Mouse (Mus musculus) heart, embryonic 16.5 days (tissue): Measurements from ENCODE around the gene Larp4. TPM values are rescaled to one million over a fixed set of nuclear protein-coding genes. Genes with fewer than 3 reads are reported as not detected.
A peak's percentile ranks its signal among the peaks of the same experiment; 100 is the strongest.
"Not testable (repeated sequence)": the region's sequence is repeated elsewhere in the genome, so short reads cannot be mapped to it uniquely, and the experiment has no call there.

Experiments used
- ATAC-seq: fragments of 200-750 bp; cut with Nextera tagmentation; replicated peaks from 2 replicates; pipeline ENCODE4 v1.8.0; 2017; ENCODE audit warnings: moderate number of reproducible peaks; ENCODE audit not compliant: insufficient read depth, low FRiP score; ENCODE audit errors: extremely low read depth
- H3K27ac ChIP-seq: fragments of 300-500 bp; sonication (generic); 2 replicates; pipeline ENCODE4 v1.5.1; 2014; ENCODE audit warnings: mild to moderate bottlenecking, low read length, control low read depth, moderate library complexity
- H3K27me3 ChIP-seq: fragments of 300-500 bp; sonication (generic); 2 replicates; pipeline ENCODE4 v1.6.1; 2014; ENCODE audit warnings: low read length, mixed read lengths; ENCODE audit not compliant: control insufficient read depth, insufficient read depth
- H3K36me3 ChIP-seq: fragments of 300-500 bp; sonication (generic); 2 replicates; pipeline ENCODE4 v1.6.1; 2014; ENCODE audit not compliant: control insufficient read depth, insufficient read depth
- H3K4me1 ChIP-seq: fragments of 300-500 bp; sonication (generic); 2 replicates; pipeline ENCODE4 v1.6.1; 2014; ENCODE audit warnings: low read length, mixed read lengths; ENCODE audit not compliant: control insufficient read depth, insufficient read depth
- H3K4me2 ChIP-seq: fragments of 300-500 bp; sonication (generic); 2 replicates; pipeline ENCODE4 v1.6.1; 2014; ENCODE audit warnings: low read depth, mild to moderate bottlenecking, control low read depth, low read length
- H3K4me3 ChIP-seq: fragments of 300-500 bp; sonication (generic); 2 replicates; pipeline ENCODE4 v1.5.1; 2014; ENCODE audit warnings: mild to moderate bottlenecking, control low read depth, low read length
- H3K9ac ChIP-seq: fragments of 300-500 bp; sonication (generic); 2 replicates; pipeline ENCODE4 v1.6.1; 2014; ENCODE audit warnings: low read length, control low read depth
- H3K9me3 ChIP-seq: fragments of 300-500 bp; sonication (generic); replicated peaks from 2 replicates; pipeline ENCODE4 v1.6.1; 2016; ENCODE audit warnings: low read length; ENCODE audit not compliant: control insufficient read depth
- WGBS: fragments of 180-500 bp; shearing (Covaris S2); extraction: QIAGEN DNeasy Blood & Tissue Kit; methylation state at CpG from one replicate; pipeline ENCODE4 v1.1.7; 2014; 5-methylcytosine and 5-hydroxymethylcytosine counted together
- polyA plus RNA-seq: library from polyadenylated mRNA; unstranded; fragments of >200 nt; fragmentation: Nextera tagmentation; extraction: Ambion mirVana; gene quantifications from 2 replicates; pipeline ENCODE4 v1.2.1, GENCODE M21; 2015

Gene Larp4
- polyA plus RNA-seq, 1 experiment from 2014 or later = 28.9 TPM

GRCm38 (mm10) chr15:99966961-99967360, 2.9 kb upstream of the Larp4 start, which contains the start of gene Fam186a:
TSS of gene Fam186a (minus strand) at chr15:99967061.
- Histone ChIP-seq H3K27me3 (no peaks in the 10 kb centered on the region), H3K27ac (no peak within 1 kb of the TSS), H3K4me1 (no peaks in the 10 kb centered on the region), H3K36me3 (no peaks in the 10 kb centered on the region), H3K9me3 (no peaks in the 10 kb centered on the region), H3K9ac (no peak within 1 kb of the TSS), H3K4me3 (no peak within 1 kb of the TSS), H3K4me2 (no peak within 1 kb of the TSS)
- ATAC-seq = no peak
- WGBS = 73% methylated on average over 4 of the region's 4 CpGs

GRCm38 (mm10) chr15:99970606-99971005, 741 bp downstream of the Larp4 start:
- Histone ChIP-seq H3K4me2 (no peak overlapping the region), H3K36me3 (no peaks in the 10 kb centered on the region), H3K9ac (no peak overlapping the region), H3K4me1 (peaks cover 2% of the 10 kb centered on the region; the same call in 1 of the 2 replicates), H3K9me3 (no peaks in the 10 kb centered on the region), H3K27me3 (no peaks in the 10 kb centered on the region), H3K4me3 (no peak overlapping the region), H3K27ac (peak overlapping the region; percentile 63)
- WGBS = 91% methylated on average over 1 of the region's 1 CpGs
- ATAC-seq = no peak

- Histone ChIP-seq H3K27me3 (no peaks in the 10 kb centered on the region), H3K4me2 (peak overlapping the region; percentile 82), H3K4me1 (peaks cover 2% of the 10 kb centered on the region; the same call in 1 of the 2 replicates), H3K9me3 (no peaks in the 10 kb centered on the region), H3K9ac (peak overlapping the region; percentile 88), H3K27ac (peak overlapping the region; percentile 98), H3K4me3 (peak overlapping the region; percentile 73), H3K36me3 (no peaks in the 10 kb centered on the region)
- peak; percentile 96 for ATAC-seq
- under 1% methylated on average over 49 of the region's 50 CpGs for WGBS
These were observed 2.6 kb downstream of the Larp4 start for GRCm38 (mm10) chr15:99972361-99972988.

DNA sequence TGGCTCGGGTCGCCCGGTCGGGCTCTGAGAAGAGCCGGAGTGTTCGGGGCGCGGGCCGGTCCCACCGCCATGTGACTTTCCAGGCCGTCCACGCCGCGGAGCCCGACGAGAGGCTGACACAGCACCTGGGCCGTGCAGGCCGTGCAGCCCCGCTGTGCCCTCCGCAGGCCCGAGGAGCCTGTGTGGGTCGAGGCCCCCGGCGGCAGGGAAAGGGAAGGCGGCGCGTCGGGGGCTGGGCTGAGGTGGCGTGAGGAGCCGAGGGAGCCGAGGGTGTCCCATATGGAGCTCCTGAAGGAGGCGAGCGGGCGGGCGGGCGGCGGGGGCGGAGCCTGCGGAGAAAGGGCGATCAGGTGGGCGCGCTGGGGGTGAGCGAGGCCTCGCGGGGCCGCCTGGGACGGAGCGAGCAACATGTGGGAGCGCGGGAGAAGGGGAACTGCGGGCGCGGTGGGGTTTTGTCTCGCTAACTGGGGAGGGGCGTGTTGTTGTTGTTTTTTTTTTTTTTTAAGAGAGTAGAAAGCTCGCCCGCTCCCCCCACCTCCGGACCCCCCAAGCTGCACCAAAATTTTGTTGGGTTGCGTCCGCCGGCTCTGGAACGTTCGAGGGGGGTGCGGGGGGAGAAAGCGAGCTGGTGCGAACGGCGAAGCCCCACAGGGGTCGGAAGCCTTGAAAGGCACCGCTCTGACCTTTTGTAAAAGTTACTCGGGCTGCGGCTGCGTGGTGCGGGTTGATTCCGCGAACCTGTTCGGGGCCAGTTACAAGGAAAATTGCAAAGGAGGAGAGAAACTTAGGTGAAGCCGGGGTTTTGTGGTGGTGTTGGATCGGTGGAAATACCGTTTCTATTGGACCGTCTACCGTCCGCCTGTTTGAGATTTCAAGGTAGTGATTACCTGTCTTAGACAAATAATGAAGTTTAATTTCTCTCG, 3.4 kb downstream of the Larp4 start:
- peaks cover 2% of the 10 kb centered on the region; the same call in 1 of the 2 replicates for H3K4me1 ChIP-seq
- no peaks in the 10 kb centered on the region for H3K27me3 ChIP-seq
- H3K9ac ChIP-seq = peak overlapping the region; percentile 88
- peak overlapping the region; percentile 73 for H3K4me3 ChIP-seq
- peak overlapping the region; percentile 82 for H3K4me2 ChIP-seq
- under 1% methylated on average over 82 of the region's 84 CpGs for WGBS
- H3K9me3 ChIP-seq = no peaks in the 10 kb centered on the region
- H3K27ac ChIP-seq = peak overlapping the region; percentile 98
- peak; percentile 85 for ATAC-seq
- no peaks in the 10 kb centered on the region for H3K36me3 ChIP-seq

- Histone ChIP-seq H3K4me2 (peak overlapping the region; percentile 34), H3K9ac (no peak overlapping the region)
- 64% methylated on average over 2 of the region's 2 CpGs for WGBS
These were observed 4.8 kb downstream of the Larp4 start for GRCm38 (mm10) chr15:99974476-99975220.

DNA sequence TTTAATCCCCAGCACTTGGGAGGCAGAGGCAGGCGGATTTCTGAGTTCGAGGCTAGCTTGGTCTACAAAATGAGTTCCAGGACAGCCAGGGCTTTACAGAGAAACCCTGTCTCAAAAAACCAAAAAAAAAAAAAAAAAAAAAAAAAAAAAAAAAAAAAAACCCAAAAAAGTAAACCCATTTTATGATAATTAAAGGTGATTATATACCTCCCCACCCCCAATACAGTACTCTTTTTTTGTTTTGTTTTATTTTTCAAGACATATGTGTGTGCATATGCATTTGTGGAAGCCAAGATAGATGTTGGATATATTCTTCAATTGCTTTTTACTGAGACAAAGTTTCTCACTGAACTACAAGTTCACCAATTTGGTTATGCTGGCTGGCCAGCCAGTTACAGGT, 6.3 kb downstream of the Larp4 start:
- H3K27ac ChIP-seq, H3K4me2 ChIP-seq, H3K9me3 ChIP-seq, H3K4me3 ChIP-seq, H3K9ac ChIP-seq, H3K27me3 ChIP-seq, H3K4me1 ChIP-seq, H3K36me3 ChIP-seq, ATAC-seq: not testable (repeated sequence)
- WGBS = 75% methylated on average over 2 of the region's 2 CpGs

More at GRCm38 (mm10) chr15:99974476-99975220, 4.8 kb downstream of the Larp4 start:
- peaks cover 2% of the 10 kb centered on the region; the same call in 1 of the 2 replicates for H3K4me1 ChIP-seq
- no peaks in the 10 kb centered on the region for H3K27me3 ChIP-seq
- H3K9me3 ChIP-seq = no peaks in the 10 kb centered on the region
- no peak overlapping the region for H3K27ac ChIP-seq
- no peak for ATAC-seq
- no peak overlapping the region for H3K4me3 ChIP-seq
- H3K36me3 ChIP-seq = no peaks in the 10 kb centered on the region

DNA sequence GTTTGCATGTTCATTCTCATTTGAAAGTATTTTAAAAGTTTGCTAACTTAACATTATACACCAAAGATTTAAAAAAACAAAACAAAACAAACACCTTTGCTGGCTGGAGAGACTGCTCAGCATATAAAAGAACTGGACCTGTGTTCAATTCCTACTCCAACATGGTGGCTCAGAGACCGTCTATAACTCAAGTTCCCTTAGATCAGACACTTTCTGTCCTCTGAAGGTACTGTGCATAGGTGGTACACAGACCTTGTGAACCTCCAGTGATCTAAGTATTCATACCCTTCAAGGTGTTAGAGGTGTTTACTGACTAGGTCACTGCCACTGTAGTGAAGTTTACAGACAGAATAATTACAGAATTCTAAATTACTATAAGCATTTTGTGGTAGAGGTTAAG, 9.4 kb downstream of the Larp4 start:
- Histone ChIP-seq H3K36me3 (no peaks in the 10 kb centered on the region), H3K4me2 (no peak overlapping the region), H3K4me1 (peaks cover 6% of the 10 kb centered on the region), H3K27me3 (no peaks in the 10 kb centered on the region), H3K9ac (no peak overlapping the region), H3K4me3 (no peak overlapping the region), H3K9me3 (no peaks in the 10 kb centered on the region), H3K27ac (no peak overlapping the region)
- ATAC-seq = no peak
- WGBS = 75% methylated on average over 1 of the region's 1 CpGs

GRCm38 (mm10) chr15:99979715-99980114, 9.8 kb downstream of the Larp4 start:
- WGBS = 86% methylated on average over 2 of the region's 2 CpGs
- Histone ChIP-seq H3K27me3 (no peaks in the 10 kb centered on the region), H3K36me3 (no peaks in the 10 kb centered on the region), H3K4me1 (peaks cover 3% of the 10 kb centered on the region), H3K9ac (no peak overlapping the region), H3K4me3 (no peak overlapping the region), H3K4me2 (no peak overlapping the region), H3K27ac (no peak overlapping the region), H3K9me3 (no peaks in the 10 kb centered on the region)
- no peak for ATAC-seq
